Mouse (Mus musculus) right cerebral cortex, postnatal 10 days (tissue): Measurements from ENCODE around the gene Ap3d1.

Experiments
- DNase-seq, 2 experiments: peaks; one replicate each; pipeline ENCODE4 v3.0.0; 2021; ENCODE audit warnings: low spot score in 2 of 2

Ap3d1 gene

DNA sequence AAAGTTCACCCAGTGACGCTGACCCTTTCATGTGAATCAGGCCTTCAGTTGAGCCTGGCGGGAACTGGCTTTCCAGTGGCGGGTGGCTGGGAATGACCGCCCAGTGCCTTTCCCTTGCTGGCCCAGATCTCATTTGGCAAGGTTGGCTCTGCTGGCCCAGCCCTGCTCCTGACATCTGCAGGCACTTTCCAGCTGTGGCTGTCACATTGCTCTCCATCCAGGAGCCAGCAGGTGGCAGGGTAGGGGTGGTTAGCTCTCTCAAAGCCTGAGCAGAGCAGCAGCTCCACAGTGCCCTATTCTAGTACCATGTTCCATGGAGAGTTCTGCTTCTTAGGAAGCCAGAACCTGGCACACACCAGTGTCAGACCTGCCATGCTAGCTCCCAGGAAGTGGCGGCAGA lies 15.7 kb upstream of the Ap3d1 start:
- DNase-seq, result peak; percentile 75 to 77

DNA sequence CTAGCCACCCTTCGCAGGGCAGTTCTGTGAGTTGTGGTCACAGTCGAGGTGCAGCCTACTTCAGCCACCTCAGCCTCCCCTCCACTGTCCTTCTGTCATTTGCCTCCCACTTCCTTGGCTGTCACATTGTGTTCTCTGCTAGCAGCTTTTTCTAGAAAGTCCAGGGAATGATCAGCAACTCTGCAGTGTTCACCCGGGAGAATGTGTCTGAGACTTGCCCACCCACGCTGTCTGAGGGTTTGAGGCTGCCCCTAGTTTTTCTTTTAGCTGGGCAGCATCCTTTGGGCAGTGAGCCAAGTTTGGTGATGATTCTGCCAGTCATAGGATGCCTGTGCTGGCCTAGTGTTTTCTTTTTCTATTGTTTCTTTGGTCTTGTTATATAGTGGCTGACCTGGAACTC lies 14.9 kb upstream of the Ap3d1 start:
- DNase-seq, result peak; percentile 48 to 59

DNA sequence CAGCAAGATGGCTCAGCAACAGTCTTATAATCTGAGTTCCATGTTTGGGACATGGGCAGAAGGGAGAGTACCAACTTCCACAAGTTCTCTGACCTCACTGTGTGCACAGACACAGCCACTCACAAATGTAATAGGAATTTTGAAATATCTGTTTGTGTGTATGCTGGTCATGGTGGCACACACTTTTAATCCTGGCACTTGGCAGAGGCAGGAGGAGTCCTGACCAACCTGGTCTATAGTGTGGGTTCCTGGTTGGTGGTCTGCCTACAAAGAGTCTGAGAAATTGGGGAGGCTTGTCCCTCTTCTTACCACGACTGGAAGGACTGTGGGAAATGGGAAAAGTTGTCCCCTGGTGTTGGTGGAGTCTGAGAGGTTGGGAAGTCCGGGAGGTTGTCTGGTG lies 14.4 kb upstream of the Ap3d1 start:
- no peak for DNase-seq

DNA sequence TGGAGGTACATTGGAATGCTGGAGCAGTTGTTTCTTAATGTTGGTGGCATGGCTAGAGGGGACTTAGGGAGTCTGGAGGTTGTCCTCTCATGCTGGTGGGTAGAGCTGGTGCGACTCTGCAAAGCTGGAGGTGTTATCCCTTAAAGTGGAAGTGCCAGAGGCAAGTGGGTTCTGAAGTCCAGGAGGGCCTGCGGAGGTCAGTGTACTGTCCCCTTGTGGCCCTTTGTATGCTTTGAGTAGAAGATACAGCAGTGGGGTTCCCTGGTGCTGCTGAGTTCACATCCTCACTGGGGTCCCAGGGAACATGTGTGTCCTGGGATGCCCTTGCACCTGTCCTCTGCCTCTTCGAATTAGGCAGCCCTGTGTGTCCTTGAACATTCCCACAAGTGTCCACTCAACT lies 14.0 kb upstream of the Ap3d1 start:
- no peak for DNase-seq

DNA sequence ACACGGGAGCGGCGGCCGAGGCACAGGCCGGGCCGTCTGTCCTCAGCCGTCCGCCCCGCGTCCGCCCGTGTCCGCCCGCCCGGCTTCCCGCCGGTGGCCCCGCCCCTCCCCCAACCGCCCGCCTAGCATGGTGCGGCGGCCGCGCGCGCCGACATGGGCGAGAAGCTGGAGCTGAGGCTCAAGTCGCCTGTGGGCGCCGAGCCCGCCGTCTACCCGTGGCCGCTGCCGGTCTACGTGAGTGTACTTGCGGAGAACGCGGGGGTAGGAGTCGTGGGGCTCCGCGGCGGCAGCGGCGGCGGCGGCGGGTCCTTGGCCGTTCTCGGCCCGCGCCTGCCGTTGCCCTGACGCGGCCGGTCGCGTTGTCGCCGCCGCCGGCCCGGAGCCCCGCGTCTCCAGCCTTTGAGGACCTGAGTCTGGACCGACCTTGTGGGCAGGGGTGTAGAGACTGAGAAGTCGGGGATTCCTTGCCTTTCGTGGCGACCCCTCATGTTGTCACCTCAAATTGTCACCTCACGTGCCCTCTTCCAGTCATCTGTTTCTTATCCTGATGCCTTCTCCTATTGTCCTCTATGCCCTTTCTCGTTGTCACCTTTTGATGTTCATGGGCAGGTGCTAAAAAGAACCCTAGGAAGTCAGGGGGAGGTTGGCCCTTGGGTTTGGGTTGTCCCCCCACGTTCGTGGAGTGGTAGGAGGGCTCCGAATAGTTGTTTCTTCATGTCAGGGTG lies 13.4 kb upstream of the Ap3d1 start:
- DNase-seq, result no peak

DNA sequence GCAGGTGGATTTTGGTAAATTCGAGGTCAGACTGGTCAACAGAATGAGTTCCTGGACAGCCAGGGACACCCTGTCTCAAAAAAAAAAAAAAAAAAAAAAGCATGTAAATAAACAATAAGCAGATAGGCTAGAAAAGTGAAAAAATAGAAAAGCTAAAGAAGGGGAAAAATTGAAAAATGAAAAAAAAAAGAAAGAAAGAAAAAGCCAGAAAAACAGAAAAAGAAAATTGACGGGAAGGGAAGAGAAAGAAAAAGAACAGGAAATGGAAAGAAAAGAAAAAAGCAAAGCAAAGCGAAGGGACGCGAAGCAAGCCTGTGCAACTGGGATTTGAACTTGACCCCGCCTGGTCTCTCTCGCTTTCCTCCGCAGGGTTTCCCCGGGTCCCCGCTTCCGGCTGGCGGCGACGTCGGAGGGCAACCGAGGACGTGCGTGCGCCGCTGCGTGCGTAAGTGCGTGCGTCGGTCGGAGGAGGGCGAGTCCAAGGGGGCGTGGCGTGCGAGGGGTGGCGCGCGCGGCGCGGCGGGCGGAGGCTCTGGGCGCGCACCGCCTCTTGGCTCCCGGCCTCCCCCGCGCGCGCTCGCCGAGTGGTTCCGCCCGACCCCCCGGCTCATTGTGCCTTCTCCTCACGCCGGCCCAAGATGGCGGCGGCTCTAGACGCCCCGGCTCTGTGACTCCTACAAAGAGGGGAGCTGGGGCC lies 12.7 kb upstream of the Ap3d1 start, which contains the start of gene Dot1l:
Gene Dot1l (plus strand): TSS at position 613 of the 697 bp plus-strand sequence.
- peak; percentile 98 to 99 for DNase-seq

DNA sequence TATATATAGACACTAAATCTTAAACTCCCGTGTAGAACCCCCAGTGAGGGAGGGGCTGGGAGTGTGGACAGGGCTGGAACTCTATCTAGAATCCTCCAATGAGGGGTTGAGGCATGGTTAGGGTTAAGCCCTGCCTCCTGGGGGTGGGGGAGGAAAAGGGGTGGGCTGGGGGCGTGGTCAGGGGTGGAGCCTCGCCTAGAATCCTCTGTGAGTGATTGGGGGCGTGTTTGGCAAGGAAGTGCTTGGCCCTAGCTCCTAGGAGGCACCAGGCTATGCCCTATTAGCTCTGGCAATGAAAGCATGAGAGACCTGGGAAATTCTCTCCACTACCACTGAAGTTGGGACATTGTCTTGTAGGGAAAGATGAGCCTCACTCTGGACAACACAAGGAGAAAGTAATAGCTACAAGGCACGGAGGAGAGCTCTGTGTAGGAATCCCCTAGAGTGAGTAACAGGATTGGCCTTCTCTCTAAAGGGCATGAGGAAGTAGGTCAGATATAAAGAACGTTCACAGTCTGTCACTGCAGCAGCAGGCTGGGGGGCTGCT lies 10.1 kb upstream of the Ap3d1 start:
- DNase-seq, result peak; percentile 66 to 74

DNA sequence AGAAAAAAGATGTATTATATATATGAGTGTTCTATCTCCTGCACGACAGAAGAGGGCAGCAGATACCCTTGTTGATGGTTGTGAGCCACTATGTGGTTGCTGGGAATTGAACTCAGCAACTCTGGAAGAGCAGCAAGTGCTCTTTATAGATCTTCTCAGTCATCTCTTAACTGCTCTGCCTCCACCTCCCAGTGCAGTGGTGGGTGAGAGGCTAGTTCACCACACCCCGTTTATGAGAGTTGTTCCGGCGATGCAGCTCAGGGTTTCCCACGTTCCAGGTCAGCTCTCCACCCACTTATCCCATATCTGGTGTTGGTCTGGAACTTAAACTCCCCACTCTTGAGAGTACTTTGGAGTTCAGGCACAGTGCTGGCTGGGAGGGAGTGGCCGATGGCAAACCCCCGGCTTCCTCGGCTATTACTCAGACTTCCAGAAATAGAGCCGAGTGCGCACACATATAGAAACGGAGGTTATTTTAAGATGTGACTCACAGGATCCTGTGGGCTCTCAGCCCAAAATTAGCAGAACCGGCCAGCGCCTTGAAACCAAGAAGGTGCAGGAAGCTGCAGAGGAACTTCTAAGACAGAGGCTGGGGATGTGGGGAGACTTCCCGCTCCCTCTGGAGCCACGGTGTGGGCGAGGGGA lies 9.2 kb upstream of the Ap3d1 start:
- peak; percentile 65 to 77 for DNase-seq

DNA sequence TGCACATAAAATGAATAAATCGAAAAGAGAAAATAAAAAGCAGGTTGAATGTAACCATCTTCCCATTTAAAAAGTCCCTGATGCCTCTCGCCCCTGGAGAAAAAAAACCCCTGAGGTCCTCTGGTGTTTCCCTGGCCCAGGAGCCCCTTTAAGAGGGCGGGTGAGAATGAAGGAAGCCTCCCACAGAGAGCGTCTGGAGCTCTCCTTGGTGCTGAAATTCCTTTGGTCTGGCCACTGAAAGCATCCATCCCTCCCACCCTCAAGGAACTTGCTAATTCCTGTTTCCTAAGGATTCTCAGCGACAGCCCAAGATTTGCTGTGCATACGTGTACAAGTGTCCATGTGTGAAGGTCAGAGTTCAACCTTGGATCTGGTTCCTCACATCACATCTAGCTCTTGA lies 6.5 kb upstream of the Ap3d1 start:
- no peak for DNase-seq

DNA sequence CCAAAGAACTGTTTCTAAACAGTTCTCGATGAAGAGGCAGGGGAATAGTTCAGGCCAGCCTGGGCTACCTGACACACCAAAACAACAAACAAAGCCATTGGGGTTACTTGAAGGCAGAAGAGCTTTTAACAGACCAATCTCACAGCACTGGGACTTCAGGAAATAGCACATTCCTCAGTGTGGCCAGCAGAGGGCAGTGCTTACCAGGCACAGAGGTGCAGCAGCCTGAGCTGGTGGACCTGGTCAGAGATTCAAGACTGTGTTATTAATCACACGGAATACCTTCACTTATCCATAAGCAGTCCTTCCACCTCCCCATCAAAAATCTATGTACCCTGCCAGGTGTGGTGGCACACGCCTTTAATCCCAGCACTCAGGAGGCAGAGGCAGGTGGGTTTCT lies 5.3 kb upstream of the Ap3d1 start:
- peak; percentile 76 to 87 for DNase-seq

DNA sequence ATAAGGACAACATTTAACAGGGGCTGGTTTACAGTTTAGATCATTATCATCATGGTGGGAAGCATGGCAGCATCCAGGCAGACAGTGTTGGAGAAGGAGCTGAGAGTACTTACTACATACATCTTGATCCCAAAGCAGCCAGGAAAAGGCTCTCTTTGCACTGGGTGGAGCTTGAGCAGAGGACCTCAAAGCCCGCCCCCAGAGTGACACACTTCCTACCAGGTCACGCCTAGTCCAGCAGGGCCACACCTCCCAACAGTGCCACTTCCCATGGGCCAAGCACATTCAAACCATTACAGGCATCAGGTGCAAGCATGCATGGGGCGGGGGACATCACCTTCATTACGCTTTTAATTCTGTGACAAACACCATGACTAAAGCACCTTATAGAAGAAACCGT lies 2.2 kb upstream of the Ap3d1 start:
- no peak for DNase-seq

DNA sequence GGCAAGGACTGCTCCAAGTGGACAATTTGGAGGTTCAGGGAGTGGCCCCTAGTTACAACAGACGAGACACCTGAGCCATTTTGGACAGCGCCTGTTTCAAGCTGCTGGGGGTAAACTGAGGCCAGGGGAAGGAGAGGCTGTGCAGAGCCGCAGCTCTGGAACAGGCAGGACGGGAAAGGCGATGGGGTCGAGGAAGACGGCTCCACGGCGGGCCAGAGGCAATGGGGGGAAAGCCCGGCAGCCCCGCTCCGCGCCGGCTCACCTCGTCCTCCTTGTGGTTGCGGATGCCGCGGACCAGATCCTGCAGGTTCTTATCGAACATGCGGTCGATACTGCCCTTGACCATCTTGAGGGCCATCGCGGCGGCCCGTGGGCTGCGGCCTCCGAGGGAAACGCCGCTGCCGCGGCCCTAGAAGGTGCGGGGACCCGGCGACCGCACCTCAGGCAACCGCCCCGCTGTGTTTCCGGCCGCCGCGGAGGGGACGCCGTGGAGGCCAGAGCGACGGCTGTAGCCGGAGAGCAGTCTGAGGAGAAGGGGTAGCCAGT lies 357 bp downstream of the Ap3d1 start:
- peak in 1 of 2 experiments; percentile 53 for DNase-seq

DNA sequence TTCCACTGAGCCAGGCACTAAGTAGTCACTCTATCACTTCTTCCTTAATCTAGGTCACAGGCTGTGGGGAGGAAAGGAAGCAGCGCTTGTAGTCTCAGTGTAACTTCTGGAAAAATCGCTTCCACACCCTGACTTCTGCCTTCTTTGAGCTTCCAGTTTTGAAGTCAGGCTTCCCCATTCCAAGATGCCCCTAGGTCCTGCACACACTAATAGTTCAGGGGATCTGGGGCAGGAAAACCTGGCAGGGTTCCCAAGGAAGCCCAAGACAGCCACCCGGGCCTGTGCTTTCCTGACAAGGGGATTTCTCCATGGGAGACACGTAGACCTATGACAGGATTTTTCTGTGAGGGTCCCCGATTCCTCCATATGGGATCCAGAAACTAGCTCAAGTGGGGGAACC lies 918 bp downstream of the Ap3d1 start:
- DNase-seq, result peak in 1 of 2 experiments; percentile 55

DNA sequence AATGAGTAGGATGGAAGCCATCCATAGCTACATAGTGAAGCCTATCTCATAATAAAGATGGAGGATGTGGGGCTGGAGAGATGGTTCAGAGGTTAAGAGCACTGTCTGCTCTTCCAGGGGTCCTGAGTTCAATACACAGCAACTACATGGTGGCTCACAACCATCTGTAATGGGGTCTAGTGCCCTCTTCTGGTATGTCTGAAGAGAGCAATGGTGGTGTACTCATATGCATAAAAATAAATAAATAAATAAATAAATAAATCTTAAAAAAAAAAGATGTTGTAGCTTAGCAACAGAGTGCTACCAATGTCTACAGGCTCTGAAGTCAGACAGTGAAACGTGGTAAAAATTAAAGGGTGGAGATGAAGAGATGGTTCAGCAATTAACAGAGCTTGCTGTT lies 3.4 kb downstream of the Ap3d1 start:
- DNase-seq, result no peak

DNA sequence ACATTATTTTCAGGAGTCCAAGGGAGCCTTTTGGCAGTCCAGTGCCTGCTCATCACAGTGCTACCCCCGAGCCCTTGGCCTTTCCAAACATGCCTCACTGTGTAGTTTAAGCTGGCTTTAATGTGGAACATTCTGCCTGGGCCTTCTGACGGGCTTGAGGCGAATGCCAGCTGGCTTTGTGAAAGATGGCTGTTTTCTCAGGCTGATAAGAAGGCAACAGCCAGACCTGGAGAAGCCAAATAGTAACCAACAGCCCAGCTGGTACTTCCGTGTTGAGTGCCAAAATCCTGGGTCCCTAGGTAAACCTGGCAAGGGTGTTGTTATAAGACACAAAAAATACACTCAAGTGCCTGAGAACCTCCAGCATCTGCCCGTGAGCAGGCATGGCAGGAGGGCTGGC lies 5.3 kb downstream of the Ap3d1 start:
- DNase-seq, result no peak

DNA sequence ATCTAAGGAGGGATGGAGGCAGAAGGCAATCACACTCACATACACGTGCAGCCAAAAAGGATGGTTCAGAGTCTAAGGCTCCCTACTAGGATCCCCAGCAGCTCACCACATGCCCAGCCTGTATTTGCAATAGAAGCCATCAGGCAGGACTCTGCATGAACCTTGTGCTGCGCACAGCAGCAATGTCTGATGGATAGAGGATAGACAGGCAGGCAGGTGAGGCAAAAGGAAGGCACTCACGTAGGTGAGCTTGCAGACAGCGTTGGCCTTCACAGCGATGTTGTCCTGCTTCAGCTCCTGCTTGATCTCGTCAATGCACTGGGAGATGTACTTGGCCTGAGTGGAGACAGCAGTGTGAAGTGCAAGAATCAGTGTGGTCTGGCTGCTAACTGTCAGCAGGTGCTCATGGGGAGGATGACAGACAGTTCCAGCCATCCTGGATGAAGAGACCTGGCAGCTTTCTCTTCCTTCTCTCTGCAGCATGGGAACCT lies 9.4 kb downstream of the Ap3d1 start:
- DNase-seq, result no peak

DNA sequence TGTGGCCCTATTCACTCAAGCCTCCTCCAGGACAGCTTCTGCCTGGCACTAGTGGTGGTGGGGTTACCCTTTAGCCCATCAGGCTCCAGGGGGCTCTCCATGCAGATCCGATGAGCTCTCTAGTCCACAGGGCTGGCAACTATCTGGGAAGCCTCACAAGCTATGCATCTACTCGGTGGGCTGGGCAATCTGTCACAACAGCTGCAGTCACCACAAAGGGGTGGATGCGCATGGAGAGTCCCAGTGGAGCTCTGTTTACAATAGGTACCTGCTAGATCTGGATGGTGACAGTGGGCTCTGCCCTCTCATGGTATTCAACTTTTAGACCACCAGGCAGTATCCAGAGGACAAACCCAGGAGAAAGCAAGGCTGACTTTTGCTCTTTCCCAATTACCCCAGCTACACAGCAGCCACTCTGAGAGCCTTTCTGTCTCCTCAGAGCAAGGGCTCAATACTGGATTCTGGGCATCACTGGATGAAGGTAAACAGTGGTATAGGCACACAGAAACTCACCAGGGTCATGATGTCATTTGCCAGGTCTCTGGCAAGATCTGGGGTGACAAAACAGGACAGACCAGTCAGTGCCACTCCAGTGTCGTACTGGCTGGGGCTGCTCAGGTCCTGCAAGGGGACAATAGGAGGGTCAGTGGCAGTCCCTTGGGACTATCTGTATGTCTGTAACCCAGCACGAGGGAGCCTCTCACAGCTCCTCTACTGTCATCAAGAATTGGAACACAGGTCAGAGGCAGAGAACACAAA lies 14.5 kb downstream of the Ap3d1 start:
- DNase-seq, result no peak

DNA sequence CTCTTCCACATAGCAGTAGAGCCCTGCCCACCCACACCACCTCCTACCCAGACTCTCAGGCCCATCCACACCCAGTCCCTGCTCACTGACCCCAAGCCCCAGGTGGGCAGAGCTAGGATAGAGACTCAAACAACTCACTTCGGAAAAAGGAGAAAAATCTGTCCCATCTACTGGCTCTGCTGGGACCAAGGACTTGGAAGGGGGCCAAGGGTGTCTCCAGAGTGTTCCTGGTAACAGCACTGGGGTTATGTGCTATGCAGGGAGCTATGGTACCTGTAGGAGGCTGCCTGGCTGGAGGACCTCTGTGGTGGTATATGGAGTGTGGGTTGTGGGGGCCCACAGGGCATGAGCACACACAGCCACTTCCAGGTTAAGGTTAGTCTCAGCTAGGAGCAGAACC lies 24.8 kb downstream of the Ap3d1 start:
- no peak for DNase-seq

DNA sequence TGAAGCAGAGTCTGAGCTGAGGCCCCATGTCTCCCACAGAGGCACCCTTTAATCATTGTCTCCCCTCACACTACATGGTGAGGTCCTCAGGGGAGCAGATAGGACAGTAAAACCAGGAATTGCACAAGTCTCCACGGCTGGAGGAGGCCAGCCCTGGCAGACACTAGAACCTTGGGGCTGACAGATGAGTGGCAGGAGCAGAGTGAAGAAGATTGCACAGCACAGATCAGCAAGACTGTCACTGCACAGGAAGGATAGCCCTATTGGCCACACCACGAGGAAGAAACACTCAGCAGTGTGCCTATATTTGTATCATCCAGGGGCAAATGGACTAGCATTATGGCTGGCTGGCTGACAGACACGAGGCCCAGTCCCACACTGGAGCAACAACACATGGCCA lies 31.2 kb downstream of the Ap3d1 start:
- no peak for DNase-seq

DNA sequence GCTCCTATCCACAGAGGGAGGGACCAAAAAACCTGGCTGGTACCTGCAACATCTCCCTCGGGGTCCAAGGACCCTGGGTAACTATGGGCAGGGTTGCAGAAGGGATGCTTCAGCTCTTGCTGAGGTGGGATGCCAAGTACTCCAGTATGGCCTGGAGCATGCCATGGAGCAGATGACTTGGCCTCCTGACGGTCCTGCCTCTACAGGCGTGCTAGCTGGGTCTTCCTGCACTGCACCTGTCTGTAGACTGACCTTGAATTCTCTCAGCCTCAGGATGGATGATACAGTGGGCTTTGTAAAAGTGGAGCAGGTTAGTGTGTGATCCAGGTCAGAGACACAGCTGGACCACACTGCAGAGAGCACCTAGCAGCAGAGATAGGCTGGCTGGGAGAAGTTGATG lies 36.6 kb downstream of the Ap3d1 start:
- DNase-seq, result no peak

DNA sequence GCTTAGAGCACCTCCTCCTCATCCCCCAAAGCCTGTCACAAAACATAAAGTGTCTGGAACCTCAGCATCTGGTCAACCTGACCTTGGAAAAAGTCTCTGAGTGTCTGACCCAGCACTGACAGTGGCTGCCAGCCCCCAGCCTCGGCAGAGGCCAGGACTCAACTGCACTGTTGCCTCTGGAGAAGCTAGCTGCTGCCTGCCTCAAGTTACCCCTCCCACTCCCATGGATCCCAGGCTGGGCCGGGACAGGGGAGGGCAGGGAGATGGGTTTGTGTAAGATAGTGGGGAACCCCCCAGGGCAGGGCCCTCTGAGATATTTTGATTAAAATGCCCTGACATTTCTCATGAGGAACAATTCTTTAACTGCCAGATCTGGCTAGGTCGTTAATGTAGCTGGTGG lies 37.0 kb downstream of the Ap3d1 start:
- no peak for DNase-seq

DNA sequence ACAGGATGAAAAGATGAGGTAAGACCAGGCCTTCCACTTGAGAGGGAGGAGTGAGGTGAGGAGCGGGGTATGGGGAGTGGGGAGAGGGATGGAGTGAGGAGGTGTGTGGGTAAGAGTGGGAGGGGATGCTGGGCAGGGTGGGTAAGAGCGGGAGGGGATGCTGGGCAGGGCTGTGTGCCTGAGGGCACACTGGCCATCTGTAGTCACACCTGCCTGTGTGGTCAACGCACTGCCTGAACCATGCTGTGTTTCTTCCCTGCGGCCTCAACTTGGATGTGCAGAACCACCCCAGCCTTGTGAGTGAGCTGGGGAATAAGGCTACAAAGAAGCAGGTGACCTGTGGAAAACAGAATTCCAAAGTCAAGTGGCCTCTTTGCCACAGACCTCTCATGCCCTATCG lies 37.6 kb downstream of the Ap3d1 start:
- DNase-seq, result no peak
